Mouse (Mus musculus) limb, embryonic 14.5 days (tissue): ENCODE data around the gene Wnt7b. TPM values are rescaled to one million over a fixed set of nuclear protein-coding genes. Genes with fewer than 3 reads are reported as not detected.

Source experiments
- ATAC-seq: fragments of 200-750 bp; cut with Nextera tagmentation; 2 replicates; pipeline ENCODE4 v1.8.0; 2017; ENCODE audit warnings: low read depth, moderate number of reproducible peaks, moderate TSS enrichment; ENCODE audit not compliant: low FRiP score
- DNase-seq: peaks from one replicate; pipeline ENCODE4 v3.0.0-alpha.2; 2015; ENCODE audit warnings: low spot score
- H3K27ac ChIP-seq: fragments of 300-500 bp; sonication (generic); replicated peaks from 2 replicates; pipeline ENCODE4 v1.5.1; 2014; ENCODE audit warnings: low read depth, mild to moderate bottlenecking, low read length, moderate library complexity, mixed read lengths
- H3K27me3 ChIP-seq: fragments of 300-500 bp; sonication (generic); 2 replicates; pipeline ENCODE4 v1.6.1; 2014; ENCODE audit warnings: low read length, mixed read lengths; ENCODE audit not compliant: control insufficient read depth, insufficient read depth
- H3K36me3 ChIP-seq: fragments of 300-500 bp; sonication (generic); 2 replicates; pipeline ENCODE4 v1.6.1; 2014; ENCODE audit warnings: mild to moderate bottlenecking, low read length, moderate library complexity, mixed read lengths; ENCODE audit not compliant: control insufficient read depth, insufficient read depth
- H3K4me1 ChIP-seq: fragments of 300-500 bp; sonication (generic); 2 replicates; pipeline ENCODE4 v1.6.1; 2014; ENCODE audit warnings: antibody characterized with exemption, low read length, mixed read lengths; ENCODE audit not compliant: control insufficient read depth, insufficient read depth
- H3K4me2 ChIP-seq: fragments of 300-500 bp; sonication (generic); replicated peaks from 2 replicates; pipeline ENCODE4 v1.6.1; 2014; ENCODE audit warnings: low read depth, mild to moderate bottlenecking, low read length, moderate library complexity; ENCODE audit not compliant: severe bottlenecking
- H3K4me3 ChIP-seq: fragments of 300-500 bp; sonication (generic); replicated peaks from 2 replicates; pipeline ENCODE4 v1.5.1; 2014; ENCODE audit warnings: low read length
- H3K9ac ChIP-seq: fragments of 300-500 bp; sonication (generic); 2 replicates; pipeline ENCODE4 v1.6.1; 2014; ENCODE audit warnings: mild to moderate bottlenecking, low read depth, low read length, moderate library complexity; ENCODE audit not compliant: severe bottlenecking
- H3K9me3 ChIP-seq: fragments of 300-500 bp; sonication (generic); 2 replicates; pipeline ENCODE4 v1.6.1; 2016; ENCODE audit warnings: low read length; ENCODE audit not compliant: control insufficient read depth
- POLR2A ChIP-seq: fragments of 200-500 bp; IDR thresholded peaks from 2 replicates; pipeline ENCODE4 v1.8.0; 2012; ENCODE audit warnings: inconsistent platforms, mild to moderate bottlenecking, moderate library complexity, borderline replicate concordance; ENCODE audit not compliant: insufficient read depth, insufficient read length; ENCODE audit errors: extremely low read depth
- WGBS: fragments of 180-500 bp; shearing (Covaris S2); extraction: QIAGEN DNeasy Blood & Tissue Kit; methylation state at CpG from one replicate; pipeline ENCODE4 v1.1.7; 2014; 5-methylcytosine and 5-hydroxymethylcytosine counted together
- polyA plus RNA-seq, 2 experiments: library from polyadenylated mRNA; depleted of rRNA in 1 of 2; stranded (reverse) in 1 of 2; unstranded in 1 of 2; fragments of >200 nt; fragmentation: Nextera tagmentation in 1 of 2; extraction: Ambion mirVana in 1 of 2; gene quantifications; 2 replicates each; pipeline versions ENCODE4 v1.2.1 to v1.2.3; 2012 to 2014

Gene Wnt7b
- polyA plus RNA-seq, 2 experiments, result 22.4 to 40.0 TPM

GRCm38 (mm10) chr15:85602021-85602420 lies 19.7 kb upstream of the Wnt7b start:
- Histone ChIP-seq H3K36me3 (no peaks in the 10 kb centered on the region), H3K4me2 (no peak overlapping the region), H3K9ac (no peak overlapping the region), H3K4me3 (no peak overlapping the region), H3K9me3 (no peaks in the 10 kb centered on the region), H3K27ac (no peak overlapping the region), H3K27me3 (no peaks in the 10 kb centered on the region), H3K4me1 (no peaks in the 10 kb centered on the region; the same call in 1 of the 2 replicates)
- TF ChIP-seq POLR2A, result no peak
- DNase-seq (no peak), ATAC-seq (no peak)
- 86% methylated on average over 5 of the region's 5 CpGs for whole genome bisulfite sequencing

GRCm38 (mm10) chr15:85601202-85601601 lies 18.9 kb upstream of the Wnt7b start:
- Histone ChIP-seq H3K4me2 (no peak overlapping the region), H3K27me3 (no peaks in the 10 kb centered on the region), H3K27ac (no peak overlapping the region), H3K9ac (no peak overlapping the region), H3K4me1 (no peaks in the 10 kb centered on the region; the same call in 1 of the 2 replicates), H3K36me3 (no peaks in the 10 kb centered on the region), H3K9me3 (no peaks in the 10 kb centered on the region), H3K4me3 (no peak overlapping the region)
- no peak for DNase-seq
- ATAC-seq, result no peak
- WGBS, result 65% methylated on average over 4 of the region's 4 CpGs
- no peak for TF ChIP-seq POLR2A

- H3K9ac ChIP-seq, result no peak overlapping the region
- H3K27ac ChIP-seq, result no peak overlapping the region
- no peak overlapping the region for H3K4me3 ChIP-seq
- 73% methylated on average over 7 of the region's 7 CpGs for WGBS
- H3K27me3 ChIP-seq, result no peaks in the 10 kb centered on the region
- peak overlapping the region; percentile 13; the same call in 1 of the 2 replicates for H3K4me2 ChIP-seq
- no peaks in the 10 kb centered on the region for H3K9me3 ChIP-seq
- no peaks in the 10 kb centered on the region for H3K36me3 ChIP-seq
- DNase-seq (no peak), ATAC-seq (no peak; the same call in 1 of the 2 replicates)
- H3K4me1 ChIP-seq, result no peaks in the 10 kb centered on the region; the same call in 1 of the 2 replicates
- no peak for TF ChIP-seq POLR2A
Observed at GRCm38 (mm10) chr15:85600696-85601094, 18.4 kb upstream of the Wnt7b start.

GRCm38 (mm10) chr15:85599887-85600695 lies 17.8 kb upstream of the Wnt7b start:
- Histone ChIP-seq H3K9me3 (no peaks in the 10 kb centered on the region), H3K36me3 (no peaks in the 10 kb centered on the region), H3K27ac (no peak overlapping the region), H3K9ac (no peak overlapping the region), H3K27me3 (no peaks in the 10 kb centered on the region), H3K4me1 (no peaks in the 10 kb centered on the region), H3K4me2 (peak overlapping the region; percentile 13), H3K4me3 (no peak overlapping the region)
- WGBS, result 26% methylated on average over 16 of the region's 18 CpGs
- peak; percentile 73 for ATAC-seq
- TF ChIP-seq POLR2A, result no peak
- DNase-seq, result peak; percentile 73

GRCm38 (mm10) chr15:85598984-85599886 lies 17.0 kb upstream of the Wnt7b start:
- H3K9ac ChIP-seq, result no peak overlapping the region
- no peak overlapping the region for H3K4me2 ChIP-seq
- WGBS, result 50% methylated on average over 17 of the region's 17 CpGs
- DNase-seq, result no peak
- no peaks in the 10 kb centered on the region for H3K4me1 ChIP-seq
- TF ChIP-seq POLR2A, result no peak
- no peak overlapping the region for H3K4me3 ChIP-seq
- ATAC-seq, result no peak
- no peaks in the 10 kb centered on the region for H3K9me3 ChIP-seq
- no peaks in the 10 kb centered on the region for H3K27me3 ChIP-seq
- no peak overlapping the region for H3K27ac ChIP-seq
- H3K36me3 ChIP-seq, result no peaks in the 10 kb centered on the region
